Mouse (Mus musculus) layer of hippocampus, postnatal 14 days (tissue): ENCODE measurements at regions not wholly inside any gene's neighbourhood (a gene's known extent, or its start where the extent isn't known, plus 50 kb on each side); places are given as distances from the start of the nearest gene placed in this dataset.

Experiments
- DNase-seq, 2 experiments: peaks; one replicate each; pipeline ENCODE4 v3.0.0; 2021 to 2022; ENCODE audit warnings: low spot score in 2 of 2, mixed read lengths in 1 of 2

GRCm38 (mm10) chr10:21482055-21482454, 105.0 kb downstream of the Aldh8a1 start:
- no peak for DNase-seq

DNA sequence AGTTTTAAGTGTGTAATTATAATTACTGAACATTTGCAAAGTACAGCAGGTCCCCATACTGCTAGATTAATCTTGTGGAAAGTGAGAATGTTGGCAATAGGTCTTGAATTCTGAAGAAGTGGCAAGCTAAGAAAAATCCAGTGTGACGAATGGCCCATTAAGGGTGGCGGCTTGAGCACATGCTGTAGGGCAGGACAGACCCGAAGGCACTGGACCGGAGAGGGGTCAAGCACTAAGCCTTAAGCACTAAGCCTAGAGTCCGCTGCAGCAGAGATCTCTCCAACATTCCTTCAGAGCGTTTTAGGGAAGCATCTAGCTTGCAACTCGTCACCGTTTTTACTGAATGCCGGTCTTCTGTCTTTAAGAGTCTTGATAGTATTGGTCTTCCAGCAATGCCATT, 105.6 kb downstream of the Aldh8a1 start:
- DNase-seq = no peak

DNA sequence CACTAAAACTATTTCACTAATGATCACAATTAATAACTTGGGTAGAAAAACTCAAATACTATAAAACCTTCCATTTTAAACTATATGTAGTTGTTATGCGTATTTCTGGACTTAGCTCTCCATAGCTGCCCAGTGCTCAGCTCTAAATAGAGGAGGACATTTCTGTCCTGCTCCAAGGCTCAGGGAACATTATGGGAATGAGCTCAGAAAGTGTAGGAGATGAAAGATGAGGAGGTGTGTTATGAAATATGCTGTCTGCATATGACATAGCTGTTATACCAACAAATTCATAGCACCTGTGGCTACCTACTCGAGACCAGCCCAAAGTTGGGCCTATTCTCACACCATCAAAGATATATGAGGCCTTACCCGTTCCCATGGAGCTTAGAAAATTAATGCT, 106.3 kb downstream of the Aldh8a1 start:
- no peak for DNase-seq

- no peak for DNase-seq
These were observed 104.5 kb upstream of the 1700020N01Rik start for GRCm38 (mm10) chr10:21488374-21488930.

DNA sequence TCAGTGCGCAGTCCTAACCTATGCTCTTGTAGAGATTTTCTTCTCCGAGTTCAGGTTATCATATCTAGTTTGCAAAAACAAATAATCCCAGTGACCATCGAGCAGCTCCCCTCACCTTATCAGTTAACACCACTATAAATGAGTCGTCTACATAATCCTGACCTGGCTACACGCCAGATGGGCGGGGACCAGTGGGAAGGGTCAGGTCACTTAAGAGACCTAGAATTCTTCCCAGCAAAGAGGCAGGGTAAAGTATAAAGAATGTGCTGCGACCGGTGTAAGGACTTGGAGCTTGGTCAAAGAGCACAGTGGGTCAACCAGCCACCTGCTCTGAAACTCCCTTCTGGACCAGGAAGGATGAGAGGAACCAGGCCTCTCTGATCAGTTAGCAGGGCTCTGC, 102.0 kb upstream of the 1700020N01Rik start:
- no peak for DNase-seq

DNA sequence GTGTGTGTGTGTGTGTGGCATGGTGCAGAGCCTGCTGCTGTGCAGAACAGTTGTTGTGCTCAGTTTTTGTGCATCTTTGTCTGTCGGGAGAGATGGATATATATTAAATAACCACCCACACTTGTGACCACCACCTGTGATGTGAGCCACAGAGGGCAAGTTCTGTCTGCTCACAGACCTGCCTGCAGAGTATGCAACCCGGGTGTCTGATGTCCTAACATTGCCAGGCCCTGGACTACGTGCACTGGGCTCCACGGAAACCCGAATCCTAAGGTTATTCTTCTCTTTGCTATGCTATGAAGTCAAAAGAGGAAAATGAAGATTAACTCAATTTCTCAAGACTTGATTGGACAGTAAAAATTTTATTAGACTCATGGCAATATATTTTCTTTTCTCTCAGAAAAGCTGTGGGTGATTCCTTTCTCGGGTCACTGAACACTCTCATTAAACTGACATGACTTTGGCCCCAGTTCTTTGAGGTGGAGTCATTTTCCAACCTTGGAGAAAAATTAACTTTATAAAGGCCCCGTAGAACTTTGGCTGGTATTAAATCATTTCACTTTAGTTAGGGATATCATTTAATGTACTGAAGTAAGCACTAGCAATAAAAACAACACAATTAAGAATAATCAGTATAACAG, 100.6 kb upstream of the 1700020N01Rik start:
- no peak for DNase-seq

DNA sequence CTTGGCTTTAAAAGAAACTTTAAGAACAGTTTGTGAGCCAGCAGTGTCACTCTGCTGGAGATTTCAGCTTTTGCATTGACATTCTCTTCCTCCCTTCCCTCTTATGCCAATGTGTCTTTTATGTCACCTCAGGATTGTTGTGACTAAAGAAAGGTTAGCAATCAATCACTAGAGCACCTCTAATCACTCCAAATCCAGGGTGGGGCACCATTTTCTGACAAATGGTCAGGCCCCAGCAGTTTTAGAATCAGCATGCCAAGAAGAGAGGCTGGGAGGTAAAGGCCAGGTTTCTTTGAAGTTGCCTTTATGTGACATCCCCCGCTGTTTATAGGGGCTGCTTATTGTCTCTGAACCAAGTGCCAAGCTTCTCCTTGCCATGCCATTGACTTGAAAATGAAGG, 98.4 kb upstream of the 1700020N01Rik start:
- no peak for DNase-seq

GRCm38 (mm10) chr10:21497110-21497509, 95.8 kb upstream of the 1700020N01Rik start:
- DNase-seq = no peak

- DNase-seq = no peak
These were observed 94.8 kb upstream of the 1700020N01Rik start for GRCm38 (mm10) chr10:21498143-21498542.

DNA sequence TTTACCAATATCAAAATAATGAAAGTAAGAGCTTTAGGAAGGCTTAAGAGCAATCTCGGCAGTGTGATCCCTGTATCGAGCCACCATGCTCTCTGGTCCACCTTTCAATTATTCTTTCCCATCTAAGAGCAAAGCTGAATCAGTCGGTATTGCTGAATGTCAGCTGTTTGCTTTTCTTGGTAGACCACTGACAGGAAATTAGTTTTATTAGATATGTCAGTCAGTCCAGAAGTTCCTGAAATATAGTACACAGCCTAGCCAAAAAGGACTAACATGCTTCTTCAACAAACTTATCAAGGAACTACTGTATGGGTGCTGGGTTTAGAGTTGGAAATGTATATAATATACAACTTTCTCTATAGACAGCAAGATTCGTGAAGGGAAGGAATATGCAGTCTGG, 91.3 kb upstream of the 1700020N01Rik start:
- DNase-seq = no peak

- DNase-seq = no peak
These were observed 88.5 kb upstream of the 1700020N01Rik start for GRCm38 (mm10) chr10:21504431-21504830.

- DNase-seq = no peak
These were observed 81.6 kb upstream of the 1700020N01Rik start for GRCm38 (mm10) chr10:21511386-21511785.

DNA sequence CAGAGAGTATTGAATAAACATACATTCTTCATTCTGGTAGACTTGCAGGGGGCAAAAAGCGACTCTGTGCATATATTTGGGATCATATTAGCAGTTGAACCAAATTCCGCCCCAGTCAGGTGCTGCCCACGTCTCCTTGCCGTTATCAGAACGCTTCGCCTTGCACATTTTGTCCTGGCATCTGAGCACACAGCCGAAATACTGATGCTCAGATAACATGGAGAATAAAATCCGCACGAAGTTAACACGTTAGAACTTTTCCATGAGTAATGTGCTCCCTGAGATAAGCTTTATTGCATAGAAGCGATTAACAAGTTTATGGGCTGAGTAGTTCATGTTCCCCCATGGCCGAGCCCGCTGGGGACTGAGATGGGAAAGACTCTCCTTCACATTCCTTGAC, 80.5 kb upstream of the 1700020N01Rik start:
- no peak for DNase-seq

DNA sequence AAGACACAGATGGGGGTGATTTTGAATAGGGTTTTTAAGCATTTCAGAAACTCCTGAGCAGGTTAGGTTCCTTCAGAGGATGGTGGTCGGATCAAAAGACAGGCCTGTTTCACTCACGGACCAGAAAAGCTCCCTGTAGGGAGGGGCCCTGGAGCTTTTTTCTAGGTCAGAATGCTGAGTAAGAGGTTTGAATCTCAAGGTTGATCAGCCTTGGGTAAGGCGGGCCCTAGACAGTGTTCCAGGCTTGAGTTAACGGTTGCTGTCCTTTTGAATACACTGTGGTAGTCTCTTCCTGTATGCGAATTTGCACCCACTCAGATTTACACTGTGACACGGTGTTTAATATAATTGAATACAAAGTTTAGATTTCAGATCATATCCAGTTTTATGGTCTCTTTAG, 75.2 kb upstream of the 1700020N01Rik start:
- no peak for DNase-seq

GRCm38 (mm10) chr10:21520854-21521253, 72.1 kb upstream of the 1700020N01Rik start:
- DNase-seq = no peak

GRCm38 (mm10) chr10:21525555-21525954, 67.4 kb upstream of the 1700020N01Rik start:
- no peak for DNase-seq

- no peak for DNase-seq
These were observed 64.5 kb upstream of the 1700020N01Rik start for GRCm38 (mm10) chr10:21528396-21528795.

- DNase-seq = no peak
These were observed 63.7 kb upstream of the 1700020N01Rik start for GRCm38 (mm10) chr10:21529098-21529749.

DNA sequence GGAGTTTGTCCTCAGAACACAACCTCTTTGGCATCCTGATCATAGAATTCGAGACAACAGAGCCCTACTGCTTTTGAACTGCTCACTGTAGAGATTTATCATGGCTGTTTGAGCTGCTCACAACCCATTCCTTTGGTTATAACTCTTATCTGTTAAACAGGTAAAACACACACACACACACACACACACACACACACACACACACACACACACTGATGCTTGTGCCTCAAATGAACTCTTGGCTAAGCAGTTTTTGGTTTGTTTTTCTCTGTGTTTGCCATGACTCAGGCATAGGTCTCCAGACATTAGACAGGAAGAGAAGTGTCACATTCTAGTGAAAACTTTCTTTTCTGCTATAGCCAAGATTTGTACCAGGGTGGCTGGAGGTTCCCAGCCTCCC, 60.8 kb upstream of the 1700020N01Rik start:
- no peak for DNase-seq

DNA sequence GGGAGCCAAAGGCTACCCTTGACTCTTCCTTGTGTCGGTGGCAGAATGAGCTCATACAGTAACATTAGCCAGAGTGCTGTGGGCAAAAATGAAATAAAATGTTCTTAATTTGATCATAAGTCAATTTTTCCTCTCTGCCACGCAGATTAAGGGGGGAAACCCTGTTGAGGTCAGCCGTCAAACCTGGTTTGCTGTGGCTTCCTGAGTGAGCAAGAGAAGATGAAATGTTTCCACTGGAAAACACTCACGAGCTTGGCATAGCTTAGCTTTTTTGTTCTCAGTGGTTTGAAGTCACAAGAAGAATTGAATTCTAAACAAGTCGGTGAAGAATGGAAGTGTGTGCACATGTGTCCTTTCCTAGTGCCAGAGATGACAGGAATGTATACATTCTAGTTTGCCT, 57.3 kb upstream of the 1700020N01Rik start:
- DNase-seq = no peak

DNA sequence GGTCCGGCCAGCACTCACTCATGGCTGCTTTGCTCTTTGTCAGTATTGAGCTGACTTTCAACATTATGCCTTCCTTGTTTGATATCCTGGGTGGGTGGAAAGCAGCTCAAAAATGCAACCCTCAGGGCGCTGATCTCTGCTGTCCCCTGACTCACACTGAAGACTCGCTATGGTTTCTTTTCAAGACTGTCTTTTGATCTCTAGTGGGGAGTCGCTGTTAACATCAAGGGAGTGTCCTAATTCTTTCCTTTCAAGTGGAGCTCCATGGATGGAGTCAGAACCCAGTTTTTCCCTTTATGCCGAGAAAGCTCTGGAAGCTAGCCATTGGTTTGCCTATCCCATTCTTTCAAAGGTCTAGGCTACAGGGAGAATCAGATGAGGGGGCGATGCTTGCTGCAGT, 54.5 kb upstream of the 1700020N01Rik start:
- DNase-seq = no peak
